Mouse (Mus musculus) heart, embryonic 12.5 days (tissue): Measurements from ENCODE around the gene Eml4. TPM values are rescaled to one million over a fixed set of nuclear protein-coding genes. Genes with fewer than 3 reads are reported as not detected.
A peak's percentile ranks its signal among the peaks of the same experiment; 100 is the strongest.

Experiments
- ATAC-seq: fragments of 200-750 bp; cut with Nextera tagmentation; 2 replicates; pipeline ENCODE4 v1.8.0; 2017; ENCODE audit warnings: moderate TSS enrichment, moderate library complexity; ENCODE audit not compliant: insufficient number of reproducible peaks, low FRiP score
- H3K27ac ChIP-seq: fragments of 300-500 bp; sonication (generic); 2 replicates; pipeline ENCODE4 v1.5.1; 2016; ENCODE audit warnings: mild to moderate bottlenecking, moderate library complexity; ENCODE audit not compliant: poor library complexity, severe bottlenecking
- H3K27me3 ChIP-seq: fragments of 300-500 bp; sonication (generic); replicated peaks from 2 replicates; pipeline ENCODE4 v1.6.1; 2016; ENCODE audit warnings: mild to moderate bottlenecking, moderate library complexity
- H3K36me3 ChIP-seq: fragments of 300-500 bp; sonication (generic); 2 replicates; pipeline ENCODE4 v1.6.1; 2016; ENCODE audit warnings: mild to moderate bottlenecking, moderate library complexity
- H3K4me1 ChIP-seq: fragments of 300-500 bp; sonication (generic); replicated peaks from 2 replicates; pipeline ENCODE4 v1.6.1; 2016; ENCODE audit warnings: mild to moderate bottlenecking
- H3K4me2 ChIP-seq: fragments of 300-500 bp; sonication (generic); 2 replicates; pipeline ENCODE4 v1.6.1; 2016; ENCODE audit warnings: mild to moderate bottlenecking, moderate library complexity
- H3K4me3 ChIP-seq: fragments of 300-500 bp; sonication (generic); 2 replicates; pipeline ENCODE4 v1.5.1; 2016; ENCODE audit warnings: mild to moderate bottlenecking
- H3K9ac ChIP-seq: fragments of 300-500 bp; sonication (generic); 2 replicates; pipeline ENCODE4 v1.6.1; 2016; ENCODE audit warnings: mild to moderate bottlenecking, moderate library complexity
- H3K9me3 ChIP-seq: fragments of 300-500 bp; sonication (generic); replicated peaks from 2 replicates; pipeline ENCODE4 v1.6.1; 2016; ENCODE audit warnings: mild to moderate bottlenecking, moderate library complexity
- WGBS: fragments of 180-500 bp; shearing (Covaris S2); methylation state at CpG from one replicate; pipeline ENCODE4 v1.1.7; 2016; 5-methylcytosine and 5-hydroxymethylcytosine counted together
- polyA plus RNA-seq: library from polyadenylated mRNA; unstranded; fragments of >200 nt; fragmentation: Nextera tagmentation; extraction: Ambion mirVana; gene quantifications from 2 replicates; pipeline ENCODE4 v1.2.1, GENCODE M21; 2016

Gene Eml4
- polyA plus RNA-seq, 1 experiment from 2014 or later, result 27.6 TPM

GRCm38 (mm10) chr17:83315476-83315875, 35.3 kb upstream of the Eml4 start:
- ATAC-seq, result no peak

GRCm38 (mm10) chr17:83322621-83323335, 28.0 kb upstream of the Eml4 start:
- ATAC-seq, result peak; percentile 82
- H3K4me2 ChIP-seq, result peak overlapping the region; percentile 70
- H3K9me3 ChIP-seq, result peaks cover 14% of the 10 kb centered on the region
- 7% methylated on average over 25 of the region's 25 CpGs for WGBS
- H3K4me1 ChIP-seq, result peaks cover 41% of the 10 kb centered on the region
- H3K27ac ChIP-seq, result peak overlapping the region; percentile 86
- no peaks in the 10 kb centered on the region for H3K27me3 ChIP-seq
- H3K4me3 ChIP-seq, result peak overlapping the region; percentile 31
- H3K9ac ChIP-seq, result peak overlapping the region; percentile 47
- no peaks in the 10 kb centered on the region for H3K36me3 ChIP-seq

More at GRCm38 (mm10) chr17:83315476-83315875, 35.3 kb upstream of the Eml4 start:
- Histone ChIP-seq H3K4me2 (no peak overlapping the region), H3K4me3 (no peak overlapping the region), H3K4me1 (peaks cover 50% of the 10 kb centered on the region), H3K27me3 (no peaks in the 10 kb centered on the region), H3K36me3 (no peaks in the 10 kb centered on the region), H3K27ac (peak overlapping the region; percentile 60), H3K9me3 (peaks cover 14% of the 10 kb centered on the region), H3K9ac (no peak overlapping the region)
- WGBS, result 12% methylated on average over 4 of the region's 4 CpGs

GRCm38 (mm10) chr17:83323410-83324268, 27.1 kb upstream of the Eml4 start:
- Histone ChIP-seq H3K9me3 (peaks cover 11% of the 10 kb centered on the region), H3K4me3 (no peak overlapping the region), H3K36me3 (no peaks in the 10 kb centered on the region), H3K27me3 (no peaks in the 10 kb centered on the region), H3K9ac (no peak overlapping the region), H3K27ac (peak overlapping the region; percentile 86), H3K4me2 (peak overlapping the region; percentile 70), H3K4me1 (peaks cover 41% of the 10 kb centered on the region)
- ATAC-seq, result no peak
- WGBS, result 34% methylated on average over 19 of the region's 19 CpGs

- no peak for ATAC-seq
- no peak overlapping the region for H3K4me2 ChIP-seq
Observed at GRCm38 (mm10) chr17:83324269-83324616, 26.5 kb upstream of the Eml4 start.

DNA sequence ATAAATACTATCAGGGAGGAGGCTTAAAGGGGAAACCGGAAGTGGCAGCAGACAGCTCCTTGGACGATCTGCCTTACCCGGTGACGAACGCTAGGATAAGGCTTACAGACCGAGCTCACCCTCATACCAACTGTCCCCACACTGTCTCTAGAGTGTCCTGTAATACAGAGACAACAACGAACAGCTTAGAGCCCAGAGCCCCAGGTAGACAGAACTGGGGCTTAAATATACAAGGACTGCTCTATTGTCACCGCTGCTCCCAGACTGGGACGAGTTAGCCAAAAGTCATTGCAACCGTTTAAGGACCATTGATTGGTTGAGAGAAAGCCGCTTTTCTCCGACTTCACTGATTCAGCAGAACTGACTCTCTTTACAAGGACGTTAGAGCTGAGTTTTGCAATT, 15.5 kb upstream of the Eml4 start:
- Histone ChIP-seq H3K36me3 (no peaks in the 10 kb centered on the region), H3K9me3 (no peaks in the 10 kb centered on the region), H3K27ac (no peak overlapping the region), H3K4me2 (peak overlapping the region; percentile 60), H3K27me3 (no peaks in the 10 kb centered on the region), H3K4me3 (peak overlapping the region; percentile 32), H3K9ac (0 out of 2 replicates have a peak overlapping the region, but pooled peaks have one; percentile 10), H3K4me1 (peaks cover 27% of the 10 kb centered on the region)
- no peak for ATAC-seq
- WGBS, result 25% methylated on average over 13 of the region's 13 CpGs

More at GRCm38 (mm10) chr17:83324269-83324616, 26.5 kb upstream of the Eml4 start:
- Histone ChIP-seq H3K4me3 (no peak overlapping the region), H3K36me3 (no peaks in the 10 kb centered on the region), H3K9me3 (peaks cover 5% of the 10 kb centered on the region), H3K27ac (peak overlapping the region; percentile 86), H3K27me3 (no peaks in the 10 kb centered on the region), H3K4me1 (peaks cover 48% of the 10 kb centered on the region), H3K9ac (no peak overlapping the region)
- 74% methylated on average over 11 of the region's 11 CpGs for WGBS

- WGBS, result 69% methylated on average over 13 of the region's 13 CpGs
- no peak for ATAC-seq
Observed at GRCm38 (mm10) chr17:83337051-83337898, 13.5 kb upstream of the Eml4 start.

DNA sequence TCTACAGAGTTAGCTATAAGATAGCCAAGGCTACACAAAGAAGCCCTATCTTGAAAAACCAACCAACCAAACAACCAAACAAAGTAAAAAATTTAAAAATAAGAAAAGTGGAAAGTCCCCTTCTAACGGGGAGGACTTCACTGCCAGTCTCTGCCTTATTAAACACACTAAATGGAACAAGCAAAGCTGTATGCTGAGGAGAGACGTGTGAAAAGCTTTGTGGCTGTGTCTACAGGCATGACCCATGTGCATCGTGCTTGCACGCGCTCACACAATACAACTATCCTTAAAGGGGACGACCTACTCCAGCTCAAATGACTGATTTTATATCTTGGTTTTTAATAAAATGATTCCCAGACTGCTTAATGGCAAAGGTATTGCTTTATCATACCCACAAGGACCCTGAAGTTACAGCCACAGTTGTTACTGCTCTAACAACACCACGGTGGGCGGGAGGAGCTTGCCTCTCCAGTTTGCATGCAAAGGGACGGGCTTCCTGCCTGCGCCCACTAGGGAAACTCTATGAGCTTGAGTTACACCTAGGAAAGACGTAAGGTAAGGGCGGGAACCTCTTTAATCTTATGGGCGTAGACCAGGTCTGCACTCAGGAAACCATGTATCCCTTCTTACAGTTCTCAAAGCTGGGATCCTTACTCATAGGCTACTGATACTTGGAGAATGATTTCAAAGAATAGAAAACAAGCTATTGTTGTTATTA, 11.2 kb upstream of the Eml4 start:
- Histone ChIP-seq H3K9ac (no peak overlapping the region), H3K27me3 (no peaks in the 10 kb centered on the region), H3K36me3 (no peaks in the 10 kb centered on the region), H3K4me1 (peaks cover 21% of the 10 kb centered on the region), H3K4me3 (no peak overlapping the region), H3K4me2 (no peak overlapping the region), H3K27ac (no peak overlapping the region), H3K9me3 (no peaks in the 10 kb centered on the region)
- ATAC-seq, result no peak
- WGBS, result 83% methylated on average over 13 of the region's 13 CpGs

More at GRCm38 (mm10) chr17:83337051-83337898, 13.5 kb upstream of the Eml4 start:
- no peaks in the 10 kb centered on the region for H3K36me3 ChIP-seq
- no peak overlapping the region for H3K27ac ChIP-seq
- H3K9me3 ChIP-seq, result no peaks in the 10 kb centered on the region
- H3K4me1 ChIP-seq, result peaks cover 25% of the 10 kb centered on the region
- no peak overlapping the region for H3K9ac ChIP-seq
- no peak overlapping the region for H3K4me2 ChIP-seq
- H3K27me3 ChIP-seq, result no peaks in the 10 kb centered on the region
- no peak overlapping the region for H3K4me3 ChIP-seq

DNA sequence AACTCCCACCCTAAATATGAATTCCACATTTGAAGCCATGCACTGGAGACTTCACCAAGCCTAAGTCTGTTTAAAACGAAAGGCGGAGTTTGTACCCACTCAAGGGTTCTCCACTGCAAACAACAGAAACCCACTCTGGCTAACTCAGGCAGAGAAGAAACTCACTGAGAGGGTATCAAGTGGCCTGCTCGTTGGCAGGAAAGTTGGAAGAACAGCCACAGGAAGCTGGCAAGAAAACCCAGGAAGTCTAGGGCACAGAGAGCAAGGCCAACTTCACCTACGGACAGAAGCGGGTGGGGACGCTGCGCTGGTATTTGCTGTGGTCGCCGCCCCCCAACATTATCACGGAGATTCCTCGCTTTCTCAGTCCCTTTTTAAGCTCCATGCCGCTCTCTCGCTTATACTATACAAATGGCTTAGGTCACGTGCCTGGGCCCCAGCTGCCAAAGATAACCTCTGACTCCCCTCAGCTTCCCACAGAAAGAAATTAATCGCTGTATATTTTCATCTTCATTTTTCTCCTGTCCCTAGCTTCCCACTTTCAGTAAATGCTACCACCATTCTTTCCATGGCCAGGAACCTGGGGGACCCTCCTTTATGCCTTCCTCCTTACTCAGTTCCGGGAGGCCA, 9.7 kb upstream of the Eml4 start:
- H3K36me3 ChIP-seq, result no peaks in the 10 kb centered on the region
- H3K4me2 ChIP-seq, result peak overlapping the region; percentile 41
- WGBS, result 45% methylated on average over 16 of the region's 16 CpGs
- 0 out of 2 replicates have a peak, but pooled peaks cover 3% of the 10 kb centered on the region for H3K9me3 ChIP-seq
- peaks cover 14% of the 10 kb centered on the region for H3K4me1 ChIP-seq
- H3K27me3 ChIP-seq, result no peaks in the 10 kb centered on the region
- no peak for ATAC-seq
- H3K9ac ChIP-seq, result no peak overlapping the region
- H3K4me3 ChIP-seq, result no peak overlapping the region
- no peak overlapping the region for H3K27ac ChIP-seq

DNA sequence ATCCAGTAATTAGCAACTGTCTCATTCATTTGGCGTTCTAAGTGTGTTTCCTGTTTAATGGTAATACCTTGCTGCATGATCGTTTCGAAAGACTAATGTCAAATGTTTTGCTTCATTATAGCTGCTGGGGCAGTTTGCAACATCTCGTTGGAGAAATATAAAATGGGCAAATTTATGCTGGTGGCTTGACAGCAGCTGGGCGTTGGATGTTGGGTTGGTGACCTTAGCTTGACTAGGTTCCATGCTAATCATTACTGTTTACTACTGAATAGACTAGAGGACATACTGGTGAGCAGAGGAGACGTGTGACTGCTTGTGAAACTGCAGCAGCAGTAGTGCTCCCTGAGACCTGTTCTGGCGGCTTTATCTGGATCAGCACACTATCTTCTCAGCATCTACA, 6.5 kb upstream of the Eml4 start:
- Histone ChIP-seq H3K27me3 (no peaks in the 10 kb centered on the region), H3K27ac (no peak overlapping the region), H3K4me1 (peaks cover 12% of the 10 kb centered on the region), H3K9me3 (0 out of 2 replicates have a peak, but pooled peaks cover 3% of the 10 kb centered on the region), H3K36me3 (no peaks in the 10 kb centered on the region), H3K9ac (no peak overlapping the region), H3K4me3 (no peak overlapping the region), H3K4me2 (no peak overlapping the region)
- WGBS, result 77% methylated on average over 7 of the region's 7 CpGs
- ATAC-seq, result no peak
